Mouse (Mus musculus): Measurements from ENCODE around the gene Plin5.

DNA sequence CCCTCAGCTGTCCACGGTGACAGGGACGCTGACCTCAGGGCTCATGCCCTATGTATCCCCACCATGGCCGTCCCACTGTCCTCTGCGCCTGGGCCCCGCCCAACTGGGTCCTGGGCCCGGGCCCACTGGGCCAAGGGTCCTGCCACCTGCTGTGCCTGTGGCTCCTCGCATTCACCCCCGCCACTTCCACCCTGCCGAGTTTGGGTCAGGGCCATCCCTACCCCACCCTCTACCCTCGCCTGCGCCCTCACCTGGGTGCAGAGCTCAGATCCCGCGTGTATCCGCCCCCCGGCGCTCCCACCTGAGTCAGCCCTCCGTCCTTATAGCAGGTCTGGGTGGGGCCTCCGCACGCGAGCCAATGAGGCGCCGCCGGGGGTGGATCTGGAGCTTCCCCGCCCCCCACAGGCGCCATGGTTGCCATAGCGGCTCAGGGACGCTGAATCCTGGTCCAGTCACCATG is at the start of gene Plin5:
- TF ChIP-seq CTCF (IDR thresholded peaks at IDR 0.05; ENCODE audit: low read depth) (no peak), EP300 (IDR thresholded peaks at IDR 0.05; ENCODE audit: low read depth) (peak; percentile 79)

Data from liver, postnatal 0 days (tissue).